Mouse (Mus musculus): Measurements from ENCODE around the gene Podxl. TPM values are rescaled to one million over a fixed set of nuclear protein-coding genes. Genes with fewer than 3 reads are reported as not detected.
"Not testable (repeated sequence)": the region's sequence is repeated elsewhere in the genome, so short reads cannot be mapped to it uniquely, and the experiment has no call there.

Gene Podxl
- total and polyA plus RNA-seq, 3 experiments, result 53.8 to 90.9 (median 71.6) TPM

- Histone ChIP-seq H3K79me2 (replicated peaks; ENCODE audit: control insufficient read depth, insufficient read depth, low read length) (no peaks in the 10 kb centered on the region), H3K36me3 (ENCODE audit: control insufficient read depth, insufficient read depth, low read length) (no peaks in the 10 kb centered on the region)
These were observed 3.4 kb upstream of the Podxl start for GRCm38 (mm10) chr6:31567200-31567599.

GRCm38 (mm10) chr6:31564901-31565391, 1.2 kb upstream of the Podxl start:
- H3K9ac ChIP-seq (ENCODE audit: low read depth, low read length), result peak overlapping the region; percentile 18; the same call in 1 of the 2 replicates
- WGBS, result 27% methylated on average over 17 of the region's 17 CpGs
- H3K4me3 ChIP-seq, result peak overlapping the region; percentile 47
- H3K36me3 ChIP-seq (ENCODE audit: control insufficient read depth, insufficient read depth, low read length), result no peaks in the 10 kb centered on the region
- TF ChIP-seq CTCF (IDR thresholded peaks at IDR 0.05) (no peak), EP300 (IDR thresholded peaks at IDR 0.05; ENCODE audit: insufficient read depth, low read depth, low read length) (no peak), POLR2A (IDR thresholded peaks at IDR 0.05; ENCODE audit: insufficient read depth, low read depth, low read length) (no peak)
- intact Hi-C loops (cut with DNase I), result loop anchor here (2.0 to 5.0 kb wide), 3 partner anchors 22 to 60 kb away; no protein-coding TSS in a partner anchor
- no peak for DNase-seq
- peaks cover 2% of the 10 kb centered on the region; the same call in 1 of the 2 replicates for H3K27me3 ChIP-seq (ENCODE audit: control insufficient read depth, insufficient read depth, low read length)
- H3K79me2 ChIP-seq (replicated peaks; ENCODE audit: control insufficient read depth, insufficient read depth, low read length), result no peaks in the 10 kb centered on the region
- H3K4me1 ChIP-seq (ENCODE audit: control insufficient read depth, insufficient read depth, low read length), result peaks cover 5% of the 10 kb centered on the region; the same call in 1 of the 2 replicates
- peak overlapping the region; percentile 87 for H3K27ac ChIP-seq

More at GRCm38 (mm10) chr6:31567200-31567599, 3.4 kb upstream of the Podxl start:
- TF ChIP-seq EP300 (IDR thresholded peaks at IDR 0.05; ENCODE audit: insufficient read depth, low read depth, low read length) (no peak), POLR2A (IDR thresholded peaks at IDR 0.05; ENCODE audit: insufficient read depth, low read depth, low read length) (no peak), CTCF (IDR thresholded peaks at IDR 0.05) (no peak)
- Histone ChIP-seq H3K9ac (ENCODE audit: low read depth, low read length) (no peak overlapping the region), H3K4me3 (no peak overlapping the region), H3K4me1 (ENCODE audit: control insufficient read depth, insufficient read depth, low read length) (peaks cover 5% of the 10 kb centered on the region; the same call in 1 of the 2 replicates), H3K27me3 (ENCODE audit: control insufficient read depth, insufficient read depth, low read length) (peaks cover 2% of the 10 kb centered on the region; the same call in 1 of the 2 replicates), H3K27ac (no peak overlapping the region)
- intact Hi-C loops (cut with DNase I), result no loop called here
- no peak for DNase-seq
- WGBS, result 33% methylated on average over 7 of the region's 7 CpGs

- peak overlapping the region; percentile 87 for H3K27ac ChIP-seq
- peaks cover 2% of the 10 kb centered on the region; the same call in 1 of the 2 replicates for H3K27me3 ChIP-seq (ENCODE audit: control insufficient read depth, insufficient read depth, low read length)
- DNase-seq, result no peak
- no peaks in the 10 kb centered on the region for H3K79me2 ChIP-seq (replicated peaks; ENCODE audit: control insufficient read depth, insufficient read depth, low read length)
- peaks cover 5% of the 10 kb centered on the region for H3K4me1 ChIP-seq (ENCODE audit: control insufficient read depth, insufficient read depth, low read length)
- intact Hi-C loops (cut with DNase I), result loop anchor here (2.0 to 5.0 kb wide), 3 partner anchors 23 to 61 kb away; no protein-coding TSS in a partner anchor
- WGBS, result 1% methylated on average over 17 of the region's 18 CpGs
- H3K4me3 ChIP-seq, result peak overlapping the region; percentile 47
- peak overlapping the region; percentile 64 for H3K9ac ChIP-seq (ENCODE audit: low read depth, low read length)
- no peak for TF ChIP-seq EP300 (IDR thresholded peaks at IDR 0.05; ENCODE audit: insufficient read depth, low read depth, low read length)
- TF ChIP-seq CTCF (IDR thresholded peaks at IDR 0.05), result 0 out of 2 replicates have a peak, but pooled peaks have one; percentile 19
- H3K36me3 ChIP-seq (ENCODE audit: control insufficient read depth, insufficient read depth, low read length), result peaks cover 3% of the 10 kb centered on the region; the same call in 1 of the 2 replicates
These were observed 376 bp upstream of the Podxl start for GRCm38 (mm10) chr6:31564182-31564531.

GRCm38 (mm10) chr6:31562371-31563080, 1.3 kb downstream of the Podxl start:
- intact Hi-C loops (cut with DNase I), result loop anchor here (2.0 to 5.0 kb wide), 3 partner anchors 18 to 76 kb away; no protein-coding TSS in a partner anchor
- peaks cover 9% of the 10 kb centered on the region; the same call in 1 of the 2 replicates for H3K36me3 ChIP-seq (ENCODE audit: control insufficient read depth, insufficient read depth, low read length)
- peak overlapping the region; percentile 71 for H3K4me3 ChIP-seq
- H3K27me3 ChIP-seq (ENCODE audit: control insufficient read depth, insufficient read depth, low read length), result peaks cover 2% of the 10 kb centered on the region; the same call in 1 of the 2 replicates
- TF ChIP-seq EP300 (IDR thresholded peaks at IDR 0.05; ENCODE audit: insufficient read depth, low read depth, low read length) (peak; percentile 65; the same call in 1 of the 2 replicates), POLR2A (IDR thresholded peaks at IDR 0.05; ENCODE audit: insufficient read depth, low read depth, low read length) (0 out of 2 replicates have a peak, but pooled peaks have one; percentile 40), CTCF (IDR thresholded peaks at IDR 0.05) (no peak)
- peaks cover 7% of the 10 kb centered on the region for H3K4me1 ChIP-seq (ENCODE audit: control insufficient read depth, insufficient read depth, low read length)
- H3K9ac ChIP-seq (ENCODE audit: low read depth, low read length), result peak overlapping the region; percentile 91
- peak; percentile 51 to 53 for DNase-seq
- 22% methylated on average over 16 of the region's 16 CpGs for WGBS
- no peaks in the 10 kb centered on the region for H3K79me2 ChIP-seq (replicated peaks; ENCODE audit: control insufficient read depth, insufficient read depth, low read length)
- peak overlapping the region; percentile 92 for H3K27ac ChIP-seq

GRCm38 (mm10) chr6:31561948-31562347, 1.8 kb downstream of the Podxl start:
- H3K9ac ChIP-seq (ENCODE audit: low read depth, low read length), result peak overlapping the region; percentile 91
- H3K4me1 ChIP-seq (ENCODE audit: control insufficient read depth, insufficient read depth, low read length); H3K79me2 ChIP-seq (replicated peaks; ENCODE audit: control insufficient read depth, insufficient read depth, low read length); H3K36me3 ChIP-seq (ENCODE audit: control insufficient read depth, insufficient read depth, low read length); DNase-seq; H3K27me3 ChIP-seq (ENCODE audit: control insufficient read depth, insufficient read depth, low read length): not testable (repeated sequence)
- H3K27ac ChIP-seq, result peak overlapping the region; percentile 92
- intact Hi-C loops (cut with DNase I), result loop anchor here (2.0 to 5.0 kb wide), 3 partner anchors 17 to 77 kb away; no protein-coding TSS in a partner anchor
- H3K4me3 ChIP-seq, result peak overlapping the region; percentile 71
- 45% methylated on average over 3 of the region's 3 CpGs for WGBS

All from heart, adult 2 months (tissue).